18 mouse cellular contexts compared by ENCODE assay signal in the genomic region with DNA sequence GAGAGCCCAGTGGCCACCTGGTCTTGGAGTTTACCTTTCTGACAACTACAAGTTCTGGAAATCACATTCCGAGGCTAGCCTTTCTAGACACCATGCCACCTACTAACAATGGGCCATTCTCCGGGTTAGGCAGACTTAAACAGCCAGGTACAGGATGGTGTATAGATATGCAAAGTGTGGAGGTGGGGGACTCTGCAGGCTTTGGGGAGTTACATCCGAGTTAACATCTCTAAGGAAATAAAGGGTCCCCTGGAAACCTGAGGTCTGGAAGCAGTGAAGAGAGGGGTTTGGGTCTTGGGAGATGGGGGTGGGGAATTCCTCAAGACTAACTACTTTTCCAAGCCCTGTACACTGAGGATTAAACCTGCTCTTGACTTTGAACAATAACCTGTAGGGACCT.
"Had no signal": no experiment of that assay in that cellular context is flagged by ENCODE, and none has a peak within 500 bp of the region (broad histone marks: within the 10 kb centered on the region; RNA-seq: fewer than 3 reads in every experiment).

No protein-coding gene starts in this region.

- H3K4me3 ChIP-seq: lung, embryonic 15.5 days; megakaryocyte, embryonic 14.5 days; midbrain, embryonic 13.5 days; midbrain, embryonic 15.5 days; neural tube, embryonic 12.5 days; stomach, embryonic 15.5 days had no signal

- H3K4me2 ChIP-seq: lung, embryonic 15.5 days; midbrain, embryonic 11.5 days; midbrain, embryonic 13.5 days; midbrain, embryonic 15.5 days; neural tube, embryonic 12.5 days; stomach, embryonic 15.5 days had no signal

- H3K27ac ChIP-seq: lung, embryonic 15.5 days; macrophage; midbrain, embryonic 13.5 days; midbrain, embryonic 15.5 days; neural tube, embryonic 12.5 days; stomach, embryonic 15.5 days; stomach, postnatal 0 days had no signal

- H3K36me3 ChIP-seq: lung, embryonic 15.5 days; midbrain, embryonic 13.5 days; midbrain, embryonic 15.5 days; neural tube, embryonic 12.5 days; stomach, embryonic 15.5 days had no signal

- H3K4me1 ChIP-seq: midbrain, embryonic 15.5 days; stomach, embryonic 15.5 days had no signal

- ATAC-seq: liver, postnatal 0 days; lung, postnatal 0 days; midbrain, embryonic 13.5 days; midbrain, embryonic 15.5 days had no signal

- H3K9me3 ChIP-seq: lung, embryonic 15.5 days; megakaryocyte, embryonic 14.5 days; midbrain, embryonic 13.5 days; midbrain, embryonic 15.5 days; neural tube, embryonic 12.5 days; stomach, embryonic 15.5 days had no signal

- H3K9ac ChIP-seq: liver, postnatal 0 days; lung, embryonic 15.5 days; midbrain, embryonic 13.5 days; midbrain, embryonic 15.5 days; neural tube, embryonic 12.5 days; stomach, embryonic 15.5 days had no signal

- DNase-seq: liver, postnatal 0 days; lung, adult 2 months; lung, postnatal 14 days; lung, postnatal 36 days; right cerebral cortex, postnatal 14 days; thymus, adult 18-20 months; thymus, postnatal 14 days; thymus, postnatal 36 days had no signal

- H3K27me3 ChIP-seq: lung, embryonic 15.5 days; megakaryocyte, embryonic 14.5 days; midbrain, embryonic 13.5 days; midbrain, embryonic 15.5 days; neural tube, embryonic 12.5 days; stomach, embryonic 15.5 days had no signal
